Mouse (Mus musculus): ENCODE measurements around the gene Fry. TPM values are rescaled to one million over a fixed set of nuclear protein-coding genes. Genes with fewer than 3 reads are reported as not detected.

Gene Fry
- polyA plus RNA-seq, 1 experiment from 2014 or later: 18.2 TPM

GRCm38 (mm10) chr5:150178194-150178801 lies 59.9 kb downstream of the Fry start:
- H3K27ac ChIP-seq: no peak overlapping the region
- peaks cover 3% of the 10 kb centered on the region; the same call in 1 of the 2 replicates for H3K9me3 ChIP-seq
- no peak overlapping the region for H3K4me2 ChIP-seq
- no peak for ATAC-seq (ENCODE audit: low FRiP score)
- no peaks in the 10 kb centered on the region for H3K36me3 ChIP-seq (replicated peaks)
- no peaks in the 10 kb centered on the region for H3K4me1 ChIP-seq
- 94% methylated on average over 1 of the region's 2 CpGs for WGBS
- no peaks in the 10 kb centered on the region for H3K27me3 ChIP-seq
- no peak overlapping the region for H3K4me3 ChIP-seq (replicated peaks)
- H3K9ac ChIP-seq: no peak overlapping the region

GRCm38 (mm10) chr5:150180985-150181607 lies 62.7 kb downstream of the Fry start:
- Histone ChIP-seq H3K4me2 (no peak overlapping the region), H3K4me1 (no peaks in the 10 kb centered on the region), H3K27me3 (no peaks in the 10 kb centered on the region), H3K4me3 (replicated peaks) (no peak overlapping the region), H3K9me3 (peaks cover 4% of the 10 kb centered on the region; the same call in 1 of the 2 replicates), H3K9ac (no peak overlapping the region), H3K27ac (no peak overlapping the region), H3K36me3 (replicated peaks) (no peaks in the 10 kb centered on the region)
- no peak for ATAC-seq (ENCODE audit: low FRiP score)
- 50% methylated on average over 1 of the region's 1 CpGs for WGBS

- H3K27ac ChIP-seq: no peak overlapping the region
- ATAC-seq (ENCODE audit: low FRiP score): no peak
- no peaks in the 10 kb centered on the region for H3K27me3 ChIP-seq
- WGBS: 96% methylated on average over 3 of the region's 3 CpGs
- H3K9ac ChIP-seq: no peak overlapping the region
- no peak overlapping the region for H3K4me3 ChIP-seq (replicated peaks)
- H3K4me1 ChIP-seq: no peaks in the 10 kb centered on the region
- peaks cover 4% of the 10 kb centered on the region; the same call in 1 of the 2 replicates for H3K9me3 ChIP-seq
- H3K4me2 ChIP-seq: no peak overlapping the region
- H3K36me3 ChIP-seq (replicated peaks): no peaks in the 10 kb centered on the region
Observed at GRCm38 (mm10) chr5:150184959-150185358, 66.5 kb downstream of the Fry start.

GRCm38 (mm10) chr5:150186121-150186520 lies 67.7 kb downstream of the Fry start:
- peaks cover 13% of the 10 kb centered on the region for H3K9me3 ChIP-seq
- ATAC-seq (ENCODE audit: low FRiP score): no peak
- H3K4me3 ChIP-seq (replicated peaks): no peak overlapping the region
- no peak overlapping the region for H3K9ac ChIP-seq
- no peak overlapping the region for H3K4me2 ChIP-seq
- no peaks in the 10 kb centered on the region for H3K4me1 ChIP-seq
- WGBS: 85% methylated on average over 4 of the region's 4 CpGs
- H3K27me3 ChIP-seq: no peaks in the 10 kb centered on the region
- no peak overlapping the region for H3K27ac ChIP-seq
- no peaks in the 10 kb centered on the region for H3K36me3 ChIP-seq (replicated peaks)

- Histone ChIP-seq H3K36me3 (replicated peaks) (no peaks in the 10 kb centered on the region), H3K4me3 (replicated peaks) (no peak overlapping the region), H3K27me3 (no peaks in the 10 kb centered on the region), H3K27ac (no peak overlapping the region), H3K4me1 (no peaks in the 10 kb centered on the region), H3K9ac (no peak overlapping the region), H3K9me3 (peaks cover 13% of the 10 kb centered on the region), H3K4me2 (no peak overlapping the region)
- 93% methylated on average over 4 of the region's 4 CpGs for WGBS
- no peak for ATAC-seq (ENCODE audit: low FRiP score)
Observed at GRCm38 (mm10) chr5:150186676-150187075, 68.2 kb downstream of the Fry start.

- no peak overlapping the region for H3K4me2 ChIP-seq
- H3K4me3 ChIP-seq (replicated peaks): no peak overlapping the region
- peaks cover 12% of the 10 kb centered on the region for H3K9me3 ChIP-seq
- no peaks in the 10 kb centered on the region for H3K36me3 ChIP-seq (replicated peaks)
- ATAC-seq (ENCODE audit: low FRiP score): no peak
- no peak overlapping the region for H3K9ac ChIP-seq
- no peaks in the 10 kb centered on the region for H3K4me1 ChIP-seq
- no peak overlapping the region for H3K27ac ChIP-seq
- no peaks in the 10 kb centered on the region for H3K27me3 ChIP-seq
- WGBS: 87% methylated on average over 4 of the region's 4 CpGs
Observed at GRCm38 (mm10) chr5:150188031-150188430, 69.6 kb downstream of the Fry start.

- 94% methylated on average over 4 of the region's 4 CpGs for WGBS
- no peaks in the 10 kb centered on the region for H3K36me3 ChIP-seq (replicated peaks)
- no peak overlapping the region for H3K4me2 ChIP-seq
- H3K27ac ChIP-seq: no peak overlapping the region
- H3K27me3 ChIP-seq: peaks cover 6% of the 10 kb centered on the region; the same call in 1 of the 2 replicates
- H3K9me3 ChIP-seq: peaks cover 9% of the 10 kb centered on the region; the same call in 1 of the 2 replicates
- H3K4me3 ChIP-seq (replicated peaks): no peak overlapping the region
- no peak overlapping the region for H3K9ac ChIP-seq
- no peak for ATAC-seq (ENCODE audit: low FRiP score)
- H3K4me1 ChIP-seq: no peaks in the 10 kb centered on the region
Observed at GRCm38 (mm10) chr5:150190454-150191358, 72.3 kb downstream of the Fry start.

- ATAC-seq (ENCODE audit: low FRiP score): peak; percentile 81; the same call in 1 of the 2 replicates
Observed at GRCm38 (mm10) chr5:150195514-150196210, 77.2 kb downstream of the Fry start.

GRCm38 (mm10) chr5:150196211-150196585 lies 77.8 kb downstream of the Fry start:
- Histone ChIP-seq H3K9ac (no peak overlapping the region), H3K9me3 (no peaks in the 10 kb centered on the region), H3K4me2 (peak overlapping the region; percentile 62), H3K36me3 (replicated peaks) (no peaks in the 10 kb centered on the region), H3K4me1 (peaks cover 3% of the 10 kb centered on the region; the same call in 1 of the 2 replicates), H3K27me3 (peaks cover 6% of the 10 kb centered on the region; the same call in 1 of the 2 replicates), H3K27ac (no peak overlapping the region), H3K4me3 (replicated peaks) (peak overlapping the region; percentile 35)
- 2% methylated on average over 6 of the region's 6 CpGs for WGBS
- ATAC-seq (ENCODE audit: low FRiP score): peak; percentile 66; the same call in 1 of the 2 replicates

More at GRCm38 (mm10) chr5:150195514-150196210, 77.2 kb downstream of the Fry start:
- H3K4me1 ChIP-seq: peaks cover 3% of the 10 kb centered on the region; the same call in 1 of the 2 replicates
- H3K9me3 ChIP-seq: peaks cover 3% of the 10 kb centered on the region; the same call in 1 of the 2 replicates
- peak overlapping the region; percentile 47 for H3K9ac ChIP-seq
- 6% methylated on average over 22 of the region's 22 CpGs for WGBS
- H3K4me2 ChIP-seq: peak overlapping the region; percentile 62
- H3K4me3 ChIP-seq (replicated peaks): peak overlapping the region; percentile 35
- H3K36me3 ChIP-seq (replicated peaks): no peaks in the 10 kb centered on the region
- H3K27me3 ChIP-seq: peaks cover 6% of the 10 kb centered on the region; the same call in 1 of the 2 replicates
- H3K27ac ChIP-seq: no peak overlapping the region

- WGBS: 47% methylated on average over 6 of the region's 6 CpGs
- Histone ChIP-seq H3K9me3 (no peaks in the 10 kb centered on the region), H3K9ac (no peak overlapping the region), H3K27me3 (peaks cover 6% of the 10 kb centered on the region; the same call in 1 of the 2 replicates), H3K36me3 (replicated peaks) (no peaks in the 10 kb centered on the region), H3K27ac (no peak overlapping the region), H3K4me3 (replicated peaks) (no peak overlapping the region), H3K4me1 (peaks cover 3% of the 10 kb centered on the region; the same call in 1 of the 2 replicates), H3K4me2 (peak overlapping the region; percentile 62; the same call in 1 of the 2 replicates)
- ATAC-seq (ENCODE audit: low FRiP score): no peak
Observed at GRCm38 (mm10) chr5:150196881-150197311, 78.5 kb downstream of the Fry start.

- Histone ChIP-seq H3K4me3 (replicated peaks) (no peak overlapping the region), H3K27me3 (no peaks in the 10 kb centered on the region), H3K36me3 (replicated peaks) (no peaks in the 10 kb centered on the region), H3K9ac (no peak overlapping the region), H3K4me1 (no peaks in the 10 kb centered on the region; the same call in 1 of the 2 replicates), H3K9me3 (no peaks in the 10 kb centered on the region), H3K4me2 (no peak overlapping the region), H3K27ac (no peak overlapping the region)
- ATAC-seq (ENCODE audit: low FRiP score): no peak
- 90% methylated on average over 6 of the region's 6 CpGs for WGBS
Observed at GRCm38 (mm10) chr5:150206749-150207148, 88.3 kb downstream of the Fry start.
